Mouse (Mus musculus): Measurements from ENCODE around the gene Sv2a.

GRCm38 (mm10) chr3:96240799-96241197 lies 59.8 kb downstream of the Sv2a start:
- TF ChIP-seq CTCF (IDR thresholded peaks at IDR 0.05; ENCODE audit: borderline replicate concordance, extremely low read depth, insufficient read depth, insufficient read length), result no peak
- TF ChIP-seq POLR2A (IDR thresholded peaks at IDR 0.05; ENCODE audit: borderline replicate concordance, extremely low read depth, insufficient read depth, insufficient read length, poor library complexity, severe bottlenecking), result no peak

Measured in brain, embryonic 14.5 days (tissue).